Comparison of ENCODE assay signal across 7 mouse cellular contexts in the genomic region with DNA sequence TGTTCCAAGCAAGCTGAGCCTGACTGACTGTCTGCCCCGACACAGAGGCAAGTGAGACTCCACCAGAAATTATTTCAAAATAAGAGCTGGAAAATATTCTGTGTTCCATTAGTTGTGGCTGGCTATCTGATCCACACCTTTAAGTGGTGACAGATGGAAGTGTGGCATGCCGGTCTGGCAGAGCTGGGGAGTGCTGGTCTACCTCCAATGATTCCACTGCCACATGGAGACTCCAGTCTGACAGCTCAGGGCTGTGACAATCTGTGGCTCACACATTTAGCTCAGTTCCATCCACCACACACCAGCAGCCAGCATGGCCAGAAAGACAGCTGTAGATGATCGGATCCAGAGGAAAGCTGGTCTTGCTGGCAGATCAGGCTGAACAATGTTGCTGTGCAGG.
DNase-seq lines count a peak whose midpoint lies in the region; ATAC-seq and TF ChIP-seq lines count a peak whose summit lies in the region.

No protein-coding gene starts in this region.

- no peak for TF ChIP-seq POLR2A in brain, embryonic 14.5 days (IDR thresholded peaks at IDR 0.05; ENCODE audit: borderline replicate concordance, extremely low read depth, insufficient read depth, insufficient read length, poor library complexity, severe bottlenecking)
- TF ChIP-seq POLR2A in cerebellum, adult 2 months (IDR thresholded peaks at IDR 0.05; ENCODE audit: borderline replicate concordance, insufficient read depth, low read length): no peak

- 11% methylated on average over 3 of the region's 3 CpGs for WGBS in cerebellum, adult 2 months

- ATAC-seq in granulocyte monocyte progenitor cell, adult 5-6 weeks (replicated peaks; ENCODE audit: poor library complexity, severe bottlenecking): no peak

- H3K4me1 ChIP-seq in cerebellum, adult 2 months (ENCODE audit: control insufficient read depth, insufficient read depth, low read length): peaks cover 5% of the 10 kb centered on the region

- DNase-seq in brain, embryonic 14.5 days (ENCODE audit: low read depth): peak; percentile 87
- DNase-seq in cerebellum, adult 2 months: peak; percentile 82 to 93
- peak; percentile 71 to 85 for DNase-seq in heart, adult 9 months (ENCODE audit: low spot score in 2 of 2)
- DNase-seq in layer of hippocampus, postnatal 36 days: peak; percentile 72 to 77
- DNase-seq in thymus, postnatal 25 days: no peak
- DNase-seq in spleen, postnatal 14 days (ENCODE audit: low spot score in 2 of 2): no peak

- H3K27ac ChIP-seq in cerebellum, adult 2 months (ENCODE audit: insufficient read depth, low read length): no peak overlapping the region

- H3K4me3 ChIP-seq in cerebellum, adult 2 months (replicated peaks; ENCODE audit: insufficient read depth, low read depth, low read length): no peak overlapping the region

- H3K27me3 ChIP-seq in cerebellum, adult 2 months (ENCODE audit: control insufficient read depth, insufficient read depth, low read length): no peaks in the 10 kb centered on the region; the same call in 1 of the 2 replicates

- TF ChIP-seq CTCF in brain, embryonic 14.5 days (IDR thresholded peaks at IDR 0.05; ENCODE audit: borderline replicate concordance, extremely low read depth, insufficient read depth, insufficient read length): no peak
- no peak for TF ChIP-seq CTCF in cerebellum, adult 2 months (IDR thresholded peaks at IDR 0.05; ENCODE audit: borderline replicate concordance, insufficient read depth, low read depth, low read length)

Comparison
In these comparisons a context has a peak if more than half of its experiments do, and no peak if none do; other contexts are left out.
1. DNase-seq: peak in brain, embryonic 14.5 days (single experiment), cerebellum, adult 2 months (2 of 2), heart, adult 9 months (2 of 2) and layer of hippocampus, postnatal 36 days (2 of 2); none in thymus, postnatal 25 days (single experiment) and spleen, postnatal 14 days (0 of 2).